Mouse (Mus musculus): ENCODE results near the gene Zfp931. TPM values are rescaled to one million over a fixed set of nuclear protein-coding genes. Genes with fewer than 3 reads are reported as not detected.
"Not testable (repeated sequence)": the region's sequence is repeated elsewhere in the genome, so short reads cannot be mapped to it uniquely, and the experiment has no call there.

Zfp931 gene
- polyA plus RNA-seq (2014; fragmentation: Nextera tagmentation; extraction: Ambion mirVana), result 16.3 and 17.6 TPM in 2 replicates

DNA sequence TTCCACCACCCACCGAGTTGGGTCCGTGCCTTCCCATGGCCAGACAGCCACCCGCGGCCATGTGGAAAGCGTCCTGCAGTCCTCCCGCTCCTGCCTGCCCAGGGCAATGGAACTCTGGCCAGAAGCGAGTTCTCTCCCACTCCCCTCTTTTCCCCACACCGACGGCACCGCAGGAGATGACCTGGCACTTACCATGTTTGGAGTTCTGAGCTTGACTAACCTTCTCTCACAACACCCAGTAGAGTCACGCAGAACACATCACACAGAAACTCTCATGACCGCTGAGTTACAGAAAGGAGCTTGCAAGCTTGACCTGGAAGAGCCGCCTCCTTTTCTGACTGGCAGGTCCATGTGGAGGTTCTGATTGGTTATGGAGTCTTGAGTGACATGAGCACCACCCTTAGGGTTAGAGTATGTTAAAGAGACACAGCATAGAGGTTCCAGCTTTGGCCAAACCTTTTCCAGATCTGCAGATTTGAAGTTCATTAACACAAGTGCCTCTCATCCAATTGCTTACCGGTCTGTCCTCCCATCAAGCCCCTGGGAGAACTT lies at the start of gene Zfp931:
Gene Zfp931, minus strand, starts transcription at position 311 of the 552 bp plus-strand sequence.
- not testable (repeated sequence) for DNase-seq (ENCODE audit: low spot score, missing footprints); H3K27me3 ChIP-seq (ENCODE audit: control insufficient read depth, insufficient read depth, low read length); H3K9ac ChIP-seq (ENCODE audit: low read length); H3K9me3 ChIP-seq (ENCODE audit: control insufficient read depth, low read length); H3K36me3 ChIP-seq (ENCODE audit: control insufficient read depth, insufficient read depth, low read length); ATAC-seq (ENCODE audit: low FRiP score); H3K27ac ChIP-seq (ENCODE audit: low read depth, low read length); H3K4me1 ChIP-seq (ENCODE audit: control insufficient read depth, insufficient read depth, low read length)
- Histone ChIP-seq H3K4me3 (ENCODE audit: low read depth, low read length) (peak within 1 kb of the TSS; percentile 34), H3K4me2 (peak within 1 kb of the TSS; percentile 38; the same call in 1 of the 2 replicates)
- 0% methylated on average over 2 of the region's 14 CpGs for WGBS

DNA sequence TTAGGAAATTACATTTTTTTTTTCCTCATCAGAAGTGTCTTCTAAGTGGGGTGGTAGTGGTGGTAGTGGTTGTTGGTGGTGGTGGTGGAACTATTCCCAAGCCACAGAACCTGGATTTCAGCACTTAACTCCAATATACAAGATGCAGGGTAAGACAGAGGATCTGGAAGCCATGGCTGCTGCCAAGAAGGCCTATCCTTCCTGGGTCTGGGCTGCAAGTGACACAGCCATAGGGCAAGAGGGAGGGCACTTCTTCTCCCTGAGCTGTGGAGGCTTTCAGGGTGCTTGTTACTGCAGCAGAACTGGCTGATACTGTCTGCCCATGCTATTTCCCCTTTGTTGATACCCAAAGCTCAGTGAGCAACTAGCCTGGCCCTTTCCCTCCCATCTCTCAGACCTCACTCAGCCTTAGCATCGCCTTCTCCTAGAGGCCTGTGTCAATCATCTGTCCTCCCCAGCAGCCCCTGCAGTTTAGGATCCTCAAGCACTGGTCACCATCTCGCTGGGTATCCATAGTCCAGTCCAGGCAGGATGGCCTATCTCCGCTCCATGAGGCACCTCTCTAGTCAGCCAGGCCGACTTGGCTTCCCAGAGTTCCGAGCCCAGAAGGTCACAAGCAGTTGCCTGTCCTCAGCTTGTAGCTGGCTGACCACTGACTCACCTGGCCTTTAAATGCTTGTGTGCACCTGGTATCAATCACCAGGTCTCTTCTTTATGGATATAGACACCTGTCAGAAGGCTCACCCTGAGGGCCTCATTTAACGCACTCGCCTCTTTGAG lies 48.0 kb upstream of the Zfp931 start:
- no peak overlapping the region for H3K4me3 ChIP-seq (ENCODE audit: low read depth, low read length)
- no peaks in the 10 kb centered on the region for H3K9me3 ChIP-seq (ENCODE audit: control insufficient read depth, low read length)
- H3K27ac ChIP-seq (ENCODE audit: low read depth, low read length), result no peak overlapping the region
- H3K27me3 ChIP-seq (ENCODE audit: control insufficient read depth, insufficient read depth, low read length), result no peaks in the 10 kb centered on the region
- H3K9ac ChIP-seq (ENCODE audit: low read length), result no peak overlapping the region
- no peak overlapping the region for H3K4me2 ChIP-seq
- H3K4me1 ChIP-seq (ENCODE audit: control insufficient read depth, insufficient read depth, low read length), result no peaks in the 10 kb centered on the region
- WGBS, result 91% methylated on average over 7 of the region's 7 CpGs
- DNase-seq (ENCODE audit: low spot score, missing footprints) (no peak), ATAC-seq (ENCODE audit: low FRiP score) (no peak)
- no peaks in the 10 kb centered on the region for H3K36me3 ChIP-seq (ENCODE audit: control insufficient read depth, insufficient read depth, low read length)

GRCm38 (mm10) chr2:178125427-178125826 lies 47.2 kb upstream of the Zfp931 start:
- Histone ChIP-seq H3K36me3 (ENCODE audit: control insufficient read depth, insufficient read depth, low read length) (no peaks in the 10 kb centered on the region), H3K4me2 (no peak overlapping the region), H3K4me1 (ENCODE audit: control insufficient read depth, insufficient read depth, low read length) (no peaks in the 10 kb centered on the region), H3K27ac (ENCODE audit: low read depth, low read length) (no peak overlapping the region), H3K9ac (ENCODE audit: low read length) (no peak overlapping the region), H3K9me3 (ENCODE audit: control insufficient read depth, low read length) (no peaks in the 10 kb centered on the region), H3K4me3 (ENCODE audit: low read depth, low read length) (no peak overlapping the region), H3K27me3 (ENCODE audit: control insufficient read depth, insufficient read depth, low read length) (no peaks in the 10 kb centered on the region; the same call in 1 of the 2 replicates)
- DNase-seq (ENCODE audit: low spot score, missing footprints) (no peak), ATAC-seq (ENCODE audit: low FRiP score) (peak; percentile 25; the same call in 1 of the 2 replicates)
- 83% methylated on average over 8 of the region's 8 CpGs for WGBS

GRCm38 (mm10) chr2:178123466-178123865 lies 45.2 kb upstream of the Zfp931 start:
- no peaks in the 10 kb centered on the region for H3K9me3 ChIP-seq (ENCODE audit: control insufficient read depth, low read length)
- H3K4me2 ChIP-seq, result no peak overlapping the region
- peaks cover 9% of the 10 kb centered on the region; the same call in 1 of the 2 replicates for H3K27me3 ChIP-seq (ENCODE audit: control insufficient read depth, insufficient read depth, low read length)
- H3K9ac ChIP-seq (ENCODE audit: low read length), result no peak overlapping the region
- WGBS, result 78% methylated on average over 15 of the region's 15 CpGs
- no peak for ATAC-seq (ENCODE audit: low FRiP score)
- no peak overlapping the region for H3K4me3 ChIP-seq (ENCODE audit: low read depth, low read length)
- H3K36me3 ChIP-seq (ENCODE audit: control insufficient read depth, insufficient read depth, low read length), result no peaks in the 10 kb centered on the region
- H3K4me1 ChIP-seq (ENCODE audit: control insufficient read depth, insufficient read depth, low read length), result 0 out of 2 replicates have a peak, but pooled peaks cover 2% of the 10 kb centered on the region
- DNase-seq (ENCODE audit: low spot score, missing footprints), result no peak
- no peak overlapping the region for H3K27ac ChIP-seq (ENCODE audit: low read depth, low read length)

DNA sequence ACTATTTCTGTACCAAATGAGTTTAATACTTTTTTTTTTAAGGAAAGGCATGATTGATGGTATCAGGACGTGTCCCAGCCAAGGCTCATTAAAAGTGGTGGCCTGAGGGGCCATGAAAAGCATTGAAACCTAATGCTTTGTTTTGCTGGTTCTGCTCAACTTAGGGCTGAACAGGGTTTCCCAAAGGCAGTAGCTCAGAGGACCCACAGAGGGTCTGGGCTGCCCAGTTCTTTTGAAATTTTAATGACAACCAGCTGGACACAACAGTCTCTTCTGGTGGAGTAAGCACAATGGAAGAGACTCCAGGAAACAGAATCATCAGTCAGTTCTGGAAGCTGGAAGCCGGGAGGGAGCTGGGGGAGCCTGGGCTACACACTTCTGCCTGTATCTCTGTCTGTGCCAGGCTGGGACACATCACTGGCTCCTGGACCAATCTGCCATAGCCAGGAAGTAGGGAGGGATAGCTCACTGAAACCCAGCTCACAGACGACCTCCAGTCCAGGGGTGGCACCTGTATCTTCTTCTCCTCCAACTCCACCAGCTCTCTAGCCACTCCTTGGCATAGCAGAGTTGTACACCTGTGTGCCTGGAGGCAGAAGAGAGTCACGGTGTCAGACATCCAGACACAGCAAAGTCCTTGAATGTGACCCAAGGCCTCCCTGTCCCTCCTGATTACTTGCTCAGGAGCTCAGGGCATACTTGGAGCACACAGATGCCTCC lies 43.8 kb upstream of the Zfp931 start:
- no peak overlapping the region for H3K27ac ChIP-seq (ENCODE audit: low read depth, low read length)
- H3K36me3 ChIP-seq (ENCODE audit: control insufficient read depth, insufficient read depth, low read length), result no peaks in the 10 kb centered on the region
- H3K4me1 ChIP-seq (ENCODE audit: control insufficient read depth, insufficient read depth, low read length), result 0 out of 2 replicates have a peak, but pooled peaks cover 2% of the 10 kb centered on the region
- no peak overlapping the region for H3K4me2 ChIP-seq
- 45% methylated on average over 4 of the region's 4 CpGs for WGBS
- H3K9ac ChIP-seq (ENCODE audit: low read length), result no peak overlapping the region
- no peaks in the 10 kb centered on the region for H3K9me3 ChIP-seq (ENCODE audit: control insufficient read depth, low read length)
- H3K4me3 ChIP-seq (ENCODE audit: low read depth, low read length), result no peak overlapping the region
- ATAC-seq (ENCODE audit: low FRiP score), result no peak
- peak; percentile 45 for DNase-seq (ENCODE audit: low spot score, missing footprints)
- peaks cover 12% of the 10 kb centered on the region; the same call in 1 of the 2 replicates for H3K27me3 ChIP-seq (ENCODE audit: control insufficient read depth, insufficient read depth, low read length)

DNA sequence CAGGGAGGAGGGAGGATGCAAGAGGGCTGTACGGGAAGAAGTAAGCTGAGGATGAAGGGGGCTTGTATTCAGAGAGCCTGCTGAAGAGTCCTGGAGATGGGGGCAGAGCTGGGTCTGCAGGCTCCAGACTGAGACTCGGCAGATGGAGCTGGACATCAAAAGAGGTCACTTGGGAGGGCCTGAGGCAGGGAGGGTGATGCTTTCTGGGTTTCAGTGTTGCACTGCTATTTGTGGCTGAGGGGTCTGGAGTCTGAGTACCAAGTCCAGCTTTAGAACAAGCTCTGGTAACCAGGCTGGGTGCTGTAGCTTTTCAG lies 43.1 kb upstream of the Zfp931 start:
- Histone ChIP-seq H3K9me3 (ENCODE audit: control insufficient read depth, low read length) (no peaks in the 10 kb centered on the region), H3K4me2 (no peak overlapping the region), H3K27ac (ENCODE audit: low read depth, low read length) (no peak overlapping the region), H3K27me3 (ENCODE audit: control insufficient read depth, insufficient read depth, low read length) (peaks cover 12% of the 10 kb centered on the region; the same call in 1 of the 2 replicates), H3K36me3 (ENCODE audit: control insufficient read depth, insufficient read depth, low read length) (no peaks in the 10 kb centered on the region), H3K4me3 (ENCODE audit: low read depth, low read length) (no peak overlapping the region), H3K4me1 (ENCODE audit: control insufficient read depth, insufficient read depth, low read length) (0 out of 2 replicates have a peak, but pooled peaks cover 2% of the 10 kb centered on the region), H3K9ac (ENCODE audit: low read length) (no peak overlapping the region)
- ATAC-seq (ENCODE audit: low FRiP score), result no peak
- DNase-seq (ENCODE audit: low spot score, missing footprints), result no peak
- WGBS, result 35% methylated on average over 2 of the region's 2 CpGs

DNA sequence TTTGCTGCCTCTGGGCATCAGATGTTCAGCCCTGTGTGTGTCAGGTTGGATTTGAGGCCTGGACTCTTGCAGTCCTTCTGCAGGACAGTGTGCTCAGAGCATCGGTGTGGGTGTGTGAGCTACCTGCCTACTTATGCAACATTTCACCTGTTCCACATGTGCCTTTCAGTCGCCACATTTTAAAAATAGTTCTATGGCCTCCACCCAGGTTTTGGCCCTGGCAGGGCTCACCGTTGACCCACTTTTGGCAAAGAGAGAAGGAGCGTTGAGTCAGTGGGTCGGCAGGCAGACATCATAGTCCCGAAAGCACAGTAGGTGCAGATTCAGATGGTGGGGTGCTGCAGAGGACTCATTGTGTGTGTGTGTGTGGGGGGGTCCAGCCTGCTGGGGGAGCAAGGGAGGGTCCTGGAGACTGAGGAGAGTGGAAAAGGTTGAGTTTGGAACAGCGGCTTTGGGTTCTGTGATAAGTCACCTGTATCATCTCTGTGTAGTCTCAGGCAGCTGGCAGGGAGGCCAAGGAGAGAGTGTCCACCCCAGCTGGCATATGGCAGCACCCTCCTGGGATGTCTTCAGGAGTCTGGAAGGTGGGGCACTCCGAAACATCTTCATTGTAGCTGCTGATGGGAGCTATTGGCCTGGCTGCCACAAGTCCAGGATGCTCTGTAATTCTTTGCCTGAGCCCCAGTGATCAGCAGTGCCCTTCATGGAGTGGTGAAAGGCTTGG lies 42.5 kb upstream of the Zfp931 start:
- no peaks in the 10 kb centered on the region for H3K9me3 ChIP-seq (ENCODE audit: control insufficient read depth, low read length)
- no peak overlapping the region for H3K4me3 ChIP-seq (ENCODE audit: low read depth, low read length)
- ATAC-seq (ENCODE audit: low FRiP score) (no peak), DNase-seq (ENCODE audit: low spot score, missing footprints) (no peak)
- H3K36me3 ChIP-seq (ENCODE audit: control insufficient read depth, insufficient read depth, low read length), result no peaks in the 10 kb centered on the region
- no peak overlapping the region for H3K9ac ChIP-seq (ENCODE audit: low read length)
- 0 out of 2 replicates have a peak, but pooled peaks cover 2% of the 10 kb centered on the region for H3K4me1 ChIP-seq (ENCODE audit: control insufficient read depth, insufficient read depth, low read length)
- WGBS, result 88% methylated on average over 8 of the region's 8 CpGs
- H3K27me3 ChIP-seq (ENCODE audit: control insufficient read depth, insufficient read depth, low read length), result peaks cover 12% of the 10 kb centered on the region; the same call in 1 of the 2 replicates
- H3K4me2 ChIP-seq, result no peak overlapping the region
- no peak overlapping the region for H3K27ac ChIP-seq (ENCODE audit: low read depth, low read length)

DNA sequence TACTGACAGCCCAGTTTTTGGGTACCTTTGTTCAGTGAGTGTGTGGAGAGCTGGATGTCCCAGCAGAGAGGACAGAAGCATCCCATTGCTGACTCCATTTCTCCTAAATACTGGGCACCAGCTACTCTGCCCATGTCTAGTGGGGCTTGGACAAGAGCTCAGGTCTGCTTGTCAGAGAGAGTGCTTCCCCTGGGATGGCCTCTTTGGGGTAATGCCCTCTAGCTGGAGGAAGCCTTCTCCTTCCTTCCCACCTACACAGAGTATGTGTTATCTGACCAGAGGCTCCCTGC lies 42.0 kb upstream of the Zfp931 start:
- no peak for ATAC-seq (ENCODE audit: low FRiP score)
- Histone ChIP-seq H3K27ac (ENCODE audit: low read depth, low read length) (no peak overlapping the region), H3K27me3 (ENCODE audit: control insufficient read depth, insufficient read depth, low read length) (peaks cover 12% of the 10 kb centered on the region; the same call in 1 of the 2 replicates), H3K9me3 (ENCODE audit: control insufficient read depth, low read length) (no peaks in the 10 kb centered on the region), H3K36me3 (ENCODE audit: control insufficient read depth, insufficient read depth, low read length) (no peaks in the 10 kb centered on the region), H3K4me3 (ENCODE audit: low read depth, low read length) (no peak overlapping the region), H3K4me1 (ENCODE audit: control insufficient read depth, insufficient read depth, low read length) (0 out of 2 replicates have a peak, but pooled peaks cover 2% of the 10 kb centered on the region), H3K9ac (ENCODE audit: low read length) (no peak overlapping the region), H3K4me2 (no peak overlapping the region)
- DNase-seq (ENCODE audit: low spot score, missing footprints), result no peak
